Mouse (Mus musculus) layer of hippocampus, postnatal 10 days (tissue): ENCODE measurements around the gene Dcbld1. TPM values are rescaled to one million over a fixed set of nuclear protein-coding genes. Genes with fewer than 3 reads are reported as not detected.

Experiments used
- DNase-seq, 2 experiments: peaks; one replicate each; pipeline ENCODE4 v3.0.0; 2021; ENCODE audit warnings: low spot score in 2 of 2
- long read RNA-seq: library from polyadenylated mRNA; stranded (forward); transcript quantifications from one replicate; pipeline ENCODE4 v2.0.0, GENCODE M21; 2023
- total RNA-seq, 2 experiments: library from RNA; stranded (reverse); gene quantifications; 2 replicates each; pipeline ENCODE4 v1.2.3; 2021

The Dcbld1 gene
- 10 to 100 TPM; 12.1 to 12.5 TPM for total RNA-seq
- long read RNA-seq, transcript Dcbld1-201 (11 exons, 3,024 nt): major isoform, 14 of 19 reads
- long read RNA-seq, partial matches to known transcripts: 4 of 19 reads
- long read RNA-seq, other reads (novel, unspliced or antisense): 0 of 19 reads

DNA sequence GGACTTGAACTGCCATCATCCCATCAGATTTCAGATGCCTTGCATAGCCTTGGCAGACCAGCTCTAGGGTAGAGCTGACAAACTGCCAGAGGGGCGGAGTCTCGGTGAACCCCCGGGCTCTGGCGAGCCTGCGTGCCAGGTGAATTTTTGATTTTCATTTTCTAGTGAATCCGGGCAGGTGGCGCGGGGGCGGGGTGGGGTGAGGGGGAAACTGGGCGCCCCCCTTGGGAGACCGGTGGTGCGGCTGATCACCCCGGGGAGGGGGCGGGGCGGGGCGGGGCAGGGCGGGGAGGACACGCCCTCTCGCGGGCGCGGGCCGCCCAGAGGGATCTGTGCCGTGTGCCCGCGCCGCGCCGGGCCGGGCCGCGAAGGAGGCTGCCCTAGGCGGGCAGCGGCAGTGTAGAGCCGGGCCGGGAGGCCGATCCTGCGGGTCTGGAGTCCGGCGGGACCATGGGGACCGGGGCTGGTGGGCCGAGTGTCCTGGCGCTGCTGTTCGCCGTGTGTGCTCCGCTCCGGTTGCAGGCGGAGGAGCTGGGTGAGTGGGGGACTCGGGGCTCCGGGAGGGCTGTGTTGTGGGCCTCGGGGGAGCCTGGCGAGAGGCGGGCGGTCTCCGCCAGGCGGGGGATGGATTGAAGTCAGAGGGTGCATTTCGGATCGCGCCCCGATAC, at the start of gene Dcbld1:
Gene Dcbld1 (plus strand): TSS at position 319 of the 668 bp plus-strand sequence.
- DNase-seq: peak; percentile 67 to 76

DNA sequence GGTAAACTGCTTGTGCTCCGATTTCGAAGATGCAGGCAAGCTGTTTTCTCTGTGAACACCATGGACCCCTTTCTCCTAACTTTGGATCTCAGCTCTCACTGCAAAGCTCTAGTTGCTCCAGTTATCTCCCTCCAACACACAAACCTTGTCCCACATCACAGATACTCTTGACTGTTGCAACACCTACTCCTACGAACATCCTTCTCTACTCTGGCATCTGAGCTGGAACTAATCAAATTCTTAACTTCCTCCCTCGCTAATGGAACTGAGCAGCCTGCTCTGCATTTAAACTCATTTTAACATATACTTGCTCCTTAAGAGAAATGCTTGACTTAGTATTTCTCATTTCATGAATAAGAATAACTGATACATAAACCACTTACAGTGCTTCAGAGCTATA, 47.5 kb upstream of the Dcbld1 start:
- DNase-seq: no peak

DNA sequence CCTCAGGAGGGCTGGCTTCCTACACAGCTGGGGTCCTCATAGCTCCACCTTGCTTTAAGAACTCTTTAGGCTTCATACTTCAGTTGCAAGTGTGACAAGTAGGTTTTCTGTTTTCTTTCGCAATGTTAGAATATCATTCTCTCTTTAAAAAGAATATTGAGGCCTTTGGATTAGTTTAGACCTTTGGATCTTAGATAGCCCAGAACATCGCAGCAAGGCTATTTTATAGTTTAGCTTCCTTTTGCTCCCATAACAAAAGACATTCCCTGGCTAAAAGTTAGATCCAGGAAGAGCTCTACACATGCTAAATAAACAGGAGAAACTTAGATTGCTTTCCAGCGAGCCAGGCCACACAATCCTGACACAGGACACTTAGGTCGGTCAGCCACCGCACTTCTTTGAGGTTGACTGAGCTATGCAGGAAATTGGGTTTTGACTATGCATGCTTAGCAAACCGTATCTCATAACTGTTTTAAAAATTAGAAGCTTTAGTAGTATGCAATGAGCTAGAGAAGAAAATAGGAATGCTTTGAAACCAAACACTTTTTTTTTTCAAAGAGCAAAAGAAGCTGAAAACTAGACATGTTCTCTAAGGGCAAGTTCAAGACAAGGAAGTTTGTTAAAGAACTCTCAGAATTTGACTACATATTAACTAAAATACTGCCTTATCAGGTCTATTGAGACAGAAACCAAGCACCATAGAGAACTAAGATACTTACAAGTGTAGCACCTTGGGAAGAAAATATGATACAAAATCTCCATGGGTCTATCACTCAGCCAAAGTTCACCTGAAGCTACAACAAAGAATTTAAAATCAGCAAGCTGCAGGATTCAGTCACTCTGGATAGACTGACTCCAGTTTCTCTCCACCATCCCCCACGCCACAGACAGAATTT, 38.2 kb upstream of the Dcbld1 start, which contains the start of gene Ros1:
Gene Ros1 (minus strand): TSS at position 288 of the 896 bp plus-strand sequence.
- no peak for DNase-seq

DNA sequence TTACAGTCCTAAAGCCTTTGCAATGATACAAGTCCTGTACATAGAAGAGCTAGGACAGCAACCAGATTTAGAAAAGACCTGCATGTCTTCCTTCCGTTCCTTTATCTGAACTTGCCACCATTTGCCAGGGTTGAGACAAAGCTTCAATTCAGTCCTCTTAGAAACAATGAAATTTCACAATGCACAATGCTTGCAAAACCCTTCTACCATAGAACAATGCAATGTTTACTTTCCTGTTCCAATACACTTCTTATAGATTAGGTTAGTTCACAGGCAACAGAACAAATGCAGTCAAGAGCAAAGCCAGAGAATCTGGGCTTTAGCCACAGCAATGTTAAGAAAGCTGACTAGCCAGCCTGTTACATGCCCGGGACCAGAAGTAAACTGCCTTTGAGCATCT, 29.4 kb upstream of the Dcbld1 start:
- no peak for DNase-seq

DNA sequence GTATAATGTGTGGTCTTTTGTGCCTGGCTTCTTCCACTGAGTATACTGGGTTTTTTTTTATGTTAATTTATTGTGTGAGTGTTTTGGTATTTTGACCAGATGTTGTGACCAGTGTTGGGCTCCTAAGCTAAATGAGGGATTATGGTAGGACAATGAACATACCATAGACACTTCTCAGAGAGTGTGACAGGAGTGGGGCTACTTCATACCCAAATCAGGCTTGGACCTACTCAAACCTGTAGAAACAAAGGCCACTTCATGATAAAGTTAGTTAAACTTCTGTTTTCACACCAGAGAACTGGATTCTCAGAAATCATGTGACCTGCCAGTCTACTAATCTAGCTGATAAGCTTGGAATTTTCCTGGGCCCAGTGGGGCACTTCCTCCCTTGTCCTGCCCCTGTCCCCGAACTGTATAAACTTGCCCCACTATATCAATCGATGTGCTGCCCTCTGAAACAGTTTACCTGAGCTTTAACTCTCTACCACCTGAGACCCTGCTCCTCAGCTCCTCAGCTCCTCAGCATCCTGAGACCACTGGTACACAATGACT, 18.1 kb upstream of the Dcbld1 start:
- no peak for DNase-seq

DNA sequence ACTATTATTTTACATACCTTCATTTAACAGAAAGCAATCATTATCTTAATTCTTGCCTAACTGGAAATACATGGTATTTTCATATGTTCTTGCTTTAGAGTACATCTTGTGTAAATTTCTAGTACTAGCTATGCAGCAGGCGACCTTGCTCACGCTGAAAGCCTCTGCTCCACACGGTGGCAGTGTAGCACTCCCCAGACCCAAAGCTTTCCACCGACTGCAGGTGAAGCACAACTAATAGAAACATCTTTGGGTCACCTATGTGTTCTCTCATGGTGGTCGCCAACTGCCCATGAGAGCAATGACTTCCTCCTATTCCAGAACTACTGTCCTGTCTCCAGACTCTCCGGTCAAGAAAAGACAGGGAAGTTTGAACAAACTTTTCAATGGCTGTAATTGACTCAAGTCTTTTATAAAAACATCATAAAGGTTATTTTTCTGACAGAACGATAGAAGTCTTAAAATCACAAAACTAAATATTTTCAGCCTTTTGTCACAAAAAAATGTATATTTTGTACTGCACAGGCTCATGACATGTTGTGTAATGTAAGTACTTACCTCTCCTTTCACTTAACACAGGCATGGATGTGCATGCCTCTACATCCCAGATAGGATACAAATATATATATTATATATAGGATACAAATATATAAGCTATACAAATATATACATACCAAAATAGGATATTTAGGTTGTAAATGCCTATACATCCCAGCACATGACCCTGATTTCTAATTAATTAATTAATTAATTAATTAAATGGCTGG, 16.4 kb upstream of the Dcbld1 start:
- DNase-seq: peak; percentile 71 to 77

DNA sequence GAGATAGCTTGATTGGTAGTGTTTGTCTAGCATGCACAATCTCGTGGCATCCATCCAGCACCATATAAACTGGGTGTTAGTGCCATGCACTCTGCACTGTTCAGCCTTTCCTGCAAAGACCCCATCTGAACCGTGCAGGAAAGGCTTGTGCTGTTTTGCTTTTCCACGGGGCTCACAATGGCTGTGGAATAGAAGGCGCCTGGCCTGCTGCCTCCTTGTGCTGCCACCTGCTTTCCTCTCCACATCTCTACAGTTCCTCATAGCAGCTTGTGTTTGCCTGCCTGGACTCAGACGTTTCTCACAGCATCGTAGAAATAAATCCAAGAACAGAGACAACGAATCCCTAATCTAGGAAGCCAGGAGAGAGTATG, 15.9 kb upstream of the Dcbld1 start:
- peak; percentile 32 to 38 for DNase-seq

DNA sequence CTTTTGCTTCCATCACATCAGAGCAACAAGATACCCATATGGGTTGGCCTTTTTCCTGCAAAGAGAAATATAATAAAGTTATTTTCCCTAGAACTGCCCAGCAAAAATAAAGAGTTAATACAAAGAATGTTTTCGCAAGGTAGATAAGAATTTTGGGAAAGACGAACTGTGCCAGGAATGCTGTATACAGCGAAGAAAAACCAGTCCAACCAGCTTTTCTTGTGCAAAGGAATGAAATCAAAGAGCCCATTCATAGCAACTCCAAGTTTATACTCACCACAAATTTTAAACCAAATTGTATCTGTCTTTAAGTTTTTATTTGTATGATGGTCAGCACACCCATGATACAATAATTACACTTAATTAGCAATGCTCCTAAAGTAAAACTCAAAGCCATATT, 13.8 kb upstream of the Dcbld1 start:
- no peak for DNase-seq

DNA sequence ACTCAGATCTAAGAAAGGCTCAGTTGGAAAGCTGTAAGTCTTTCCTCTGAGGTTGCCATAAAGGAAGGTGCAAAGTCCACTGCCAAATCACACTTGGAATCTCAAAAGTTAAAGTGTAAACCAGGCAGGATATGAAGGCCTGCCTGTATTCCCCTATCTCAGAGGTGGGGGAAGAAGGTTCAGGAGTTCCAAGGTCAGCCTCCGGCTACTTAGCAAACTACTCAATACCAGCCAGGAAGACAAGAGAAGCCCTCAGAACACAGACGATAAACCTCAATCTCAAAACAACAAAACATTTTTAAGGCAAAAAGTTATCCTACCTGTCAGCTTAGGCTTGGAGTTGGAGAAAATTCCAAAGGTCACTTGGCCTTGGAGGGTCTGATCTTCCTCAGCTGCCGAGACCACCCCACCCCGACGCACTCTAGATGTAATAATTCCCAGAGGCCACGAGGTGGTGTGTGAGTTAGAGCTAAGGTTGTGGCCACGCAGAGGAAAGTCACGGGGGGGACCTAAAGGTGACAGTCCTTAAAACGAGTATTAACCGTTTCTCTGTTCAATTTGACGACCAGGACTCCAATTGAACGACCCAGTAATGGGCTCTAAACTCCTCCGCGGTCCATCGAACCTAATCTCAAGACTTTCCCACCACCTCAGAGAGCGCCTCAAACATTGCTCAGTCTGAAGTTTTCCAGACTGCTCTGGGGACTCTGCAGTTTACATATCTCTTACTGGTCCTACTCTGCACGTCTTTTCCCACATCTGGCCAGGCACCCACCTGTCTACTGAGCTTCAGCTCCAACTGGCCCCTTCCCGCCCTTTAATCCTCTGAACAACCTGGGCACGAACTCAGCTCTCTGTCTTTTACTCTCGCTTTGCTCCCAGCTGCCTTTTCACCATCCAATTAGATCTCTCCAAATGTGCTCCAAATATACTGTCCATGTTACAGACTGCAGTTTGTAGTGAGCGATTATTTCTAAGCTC, 933 bp upstream of the Dcbld1 start:
- DNase-seq: peak; percentile 34 to 59

DNA sequence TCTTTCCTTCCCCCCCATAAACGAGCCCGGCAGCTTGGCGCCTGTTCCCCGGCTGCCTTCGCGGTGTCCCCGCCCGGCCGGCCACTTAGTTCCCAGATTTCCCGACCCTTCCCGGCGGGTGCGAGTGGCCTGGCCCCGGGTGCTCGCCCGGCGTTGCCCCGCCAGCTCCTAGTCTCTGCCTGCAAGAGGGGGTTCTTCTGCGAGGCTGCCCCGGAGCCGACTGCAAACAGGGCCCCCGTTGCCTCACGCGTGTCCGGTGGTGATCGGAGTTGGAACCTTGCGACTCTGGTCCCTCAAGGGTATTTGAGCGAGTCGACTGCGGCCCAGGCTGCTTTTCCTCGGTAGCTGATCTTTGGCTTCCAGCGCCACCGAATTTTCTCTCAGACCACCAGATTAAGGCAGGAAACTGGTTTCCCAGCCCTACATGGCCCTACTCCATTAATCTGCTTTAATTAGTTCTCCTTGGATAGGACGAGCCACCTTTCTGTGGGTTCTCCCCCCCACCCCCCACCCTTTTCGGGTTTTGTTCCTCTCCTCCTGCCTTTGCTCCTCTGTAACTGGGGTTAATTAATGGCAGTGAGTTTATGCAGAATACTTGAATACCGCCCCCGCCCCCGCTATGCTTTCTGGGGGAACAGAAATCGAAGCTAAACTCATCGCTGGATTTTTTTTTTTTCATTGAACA, 692 bp downstream of the Dcbld1 start:
- peak in 1 of 2 experiments; percentile 10 for DNase-seq

DNA sequence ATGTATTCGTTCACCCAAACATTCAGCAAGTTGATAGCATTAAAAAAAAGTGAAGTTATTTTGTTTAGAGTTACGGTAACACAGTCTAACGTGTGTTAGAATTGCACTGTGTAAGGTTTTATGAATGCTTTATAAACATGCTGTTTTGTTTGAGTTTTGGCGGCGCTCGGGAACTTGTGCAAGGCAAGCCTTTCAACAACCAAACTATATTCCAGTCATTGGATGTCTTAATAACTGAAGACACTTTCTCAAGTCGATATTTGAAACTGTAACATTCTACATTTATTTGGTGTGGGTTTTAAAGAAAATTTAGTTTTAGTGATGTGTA, 1.2 kb downstream of the Dcbld1 start:
- DNase-seq: no peak

DNA sequence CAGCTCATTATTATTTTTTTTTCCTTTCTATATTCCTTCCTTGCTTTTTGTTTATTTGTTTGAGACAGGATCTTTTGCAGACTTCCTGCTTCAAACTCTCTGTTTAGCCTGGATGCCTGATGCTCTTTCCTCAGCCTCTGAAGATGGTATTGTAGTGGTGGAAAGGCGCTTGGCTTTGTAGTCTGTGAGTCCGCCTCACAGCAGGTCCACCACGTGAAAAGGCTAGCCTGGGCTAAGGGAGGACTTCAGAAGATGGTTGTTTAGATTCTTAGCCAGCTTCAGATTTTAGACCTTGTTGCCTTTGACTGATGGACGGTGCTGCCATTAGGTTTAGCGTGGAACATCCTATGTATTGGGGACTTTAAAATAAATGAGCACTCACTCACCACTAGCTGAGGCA, 2.0 kb downstream of the Dcbld1 start:
- no peak for DNase-seq

DNA sequence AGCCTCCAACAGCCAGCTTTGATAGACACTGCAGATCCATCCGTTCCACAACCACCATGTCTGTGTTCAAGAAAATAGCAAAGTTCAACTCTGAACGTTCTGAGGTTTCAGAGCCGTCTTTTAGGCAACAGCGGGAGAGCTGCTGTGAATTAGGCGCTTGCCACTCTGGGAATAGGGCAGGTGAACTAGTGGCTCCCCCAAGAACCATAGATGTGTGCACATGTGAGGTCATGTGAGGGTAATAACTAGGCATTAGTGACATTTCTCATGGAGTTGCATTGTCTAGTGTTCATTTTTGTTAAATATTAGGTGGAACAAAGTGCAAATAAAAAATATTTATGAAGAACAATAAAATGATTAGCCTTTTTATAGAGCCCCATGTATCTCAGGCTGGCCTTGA, 8.6 kb downstream of the Dcbld1 start:
- DNase-seq: no peak

DNA sequence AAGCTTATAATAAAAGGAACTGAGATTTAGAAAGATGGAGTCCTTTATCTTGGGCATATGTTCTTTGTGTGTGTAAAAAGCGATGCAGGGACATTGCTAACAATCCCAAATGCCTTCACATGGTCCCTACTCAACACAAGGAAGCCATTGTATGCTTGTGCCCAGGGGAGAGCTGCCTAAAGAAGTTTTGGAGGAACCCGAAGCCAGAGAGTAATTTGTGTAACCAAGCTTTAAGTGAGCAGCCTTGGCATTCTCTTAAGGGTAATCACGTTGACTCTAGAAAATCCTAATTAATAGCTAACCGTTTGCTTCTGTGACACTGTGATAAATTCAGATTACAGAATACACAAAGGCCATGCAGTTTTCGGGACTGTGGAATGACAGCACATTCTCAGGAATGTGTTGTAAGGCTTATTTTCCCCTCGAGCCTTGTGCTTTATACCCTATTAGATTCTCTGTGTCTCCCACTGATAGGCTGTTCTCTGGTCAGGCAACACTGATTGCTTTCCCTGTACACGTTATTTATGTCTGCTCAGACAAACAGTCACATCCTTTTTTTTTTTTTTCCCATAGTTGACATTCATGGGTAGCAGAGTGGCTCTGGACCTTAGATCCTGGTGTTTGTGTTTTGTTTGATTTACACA, 9.4 kb downstream of the Dcbld1 start:
- DNase-seq: no peak

DNA sequence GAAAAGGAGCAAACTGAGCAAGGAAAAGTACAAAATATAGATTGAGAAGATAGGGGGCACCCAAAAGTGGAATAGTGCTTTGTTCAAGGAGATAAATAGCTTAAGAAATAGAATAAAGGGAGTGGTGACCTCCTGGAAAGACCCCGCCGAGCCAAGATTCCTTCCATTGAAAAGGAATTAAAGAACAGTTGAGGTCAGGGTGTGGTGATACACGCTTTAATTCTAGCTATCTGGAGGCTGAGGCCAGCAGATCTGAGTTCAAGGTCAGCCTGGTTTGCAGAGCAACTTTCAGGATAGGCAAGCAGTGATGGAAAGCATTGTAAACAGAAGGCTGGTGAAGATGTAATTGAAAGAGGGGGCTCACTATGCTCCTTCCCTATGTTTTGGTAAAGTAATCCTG, 12.8 kb downstream of the Dcbld1 start:
- no peak for DNase-seq

DNA sequence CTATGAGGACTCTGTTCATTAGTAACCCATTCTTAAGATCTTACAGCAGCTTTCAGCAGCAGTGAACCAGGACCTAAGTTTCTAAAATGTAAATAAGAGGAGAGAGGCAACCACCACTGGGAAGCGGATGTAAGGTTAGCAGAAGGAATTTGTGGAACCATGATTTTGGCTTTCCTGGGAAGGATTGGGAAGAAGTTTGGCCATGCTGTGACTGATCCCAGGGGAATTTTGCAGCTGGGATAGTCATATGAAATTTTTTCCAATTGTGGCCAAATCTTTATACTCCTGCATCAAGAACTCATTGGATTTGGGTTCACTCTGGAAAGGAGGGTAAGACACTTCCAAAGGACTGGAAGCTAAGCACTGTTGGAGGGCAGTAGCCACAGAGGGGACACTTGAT, 18.8 kb downstream of the Dcbld1 start:
- DNase-seq: no peak

DNA sequence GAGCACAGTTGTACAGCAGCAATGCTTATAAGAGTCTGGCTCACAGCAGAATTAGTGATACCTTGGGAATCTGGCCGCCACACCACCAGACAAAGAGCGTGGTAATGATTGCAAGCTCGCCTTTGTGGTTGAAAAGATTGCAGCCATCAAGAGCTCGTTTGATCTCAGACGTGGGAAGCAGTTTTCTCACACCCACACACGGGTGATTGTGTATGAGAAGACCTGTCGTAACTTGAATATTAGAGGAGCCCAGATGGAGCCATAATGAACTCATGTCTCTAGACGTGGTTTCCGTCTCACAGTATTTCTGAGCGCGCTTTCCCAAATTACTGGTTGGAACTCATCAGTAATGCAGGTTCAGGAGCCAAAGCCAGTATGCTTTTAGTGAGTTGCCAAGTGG, 20.0 kb downstream of the Dcbld1 start:
- DNase-seq: no peak

DNA sequence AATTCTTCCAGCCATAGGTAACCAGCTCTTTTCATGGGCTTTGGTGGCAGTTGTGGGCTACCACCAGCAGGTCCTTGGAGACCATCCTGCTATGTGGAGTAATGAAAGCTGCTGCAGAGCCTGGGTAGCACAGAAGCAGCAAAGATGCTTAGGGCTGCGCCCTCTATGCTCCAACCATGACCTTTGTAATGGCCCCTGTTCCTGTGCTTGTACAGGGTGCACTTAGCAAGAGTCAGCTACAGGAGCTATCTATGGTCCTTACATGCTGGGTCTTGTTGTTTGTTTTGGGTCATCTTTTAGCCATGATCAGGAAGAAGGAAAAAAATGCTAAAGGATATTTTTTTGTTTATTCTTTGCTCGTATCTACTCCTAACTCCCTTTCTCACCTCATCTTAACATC, 24.3 kb downstream of the Dcbld1 start:
- DNase-seq: no peak
